Mouse (Mus musculus): Measurements from ENCODE around the gene Gcnt3.
A peak's percentile ranks its signal among the peaks of the same experiment; 100 is the strongest.
"Not testable (repeated sequence)": the region's sequence is repeated elsewhere in the genome, so short reads cannot be mapped to it uniquely, and the experiment has no call there.

The Gcnt3 gene

GRCm38 (mm10) chr9:70042935-70043334 lies 5.0 kb upstream of the Gcnt3 start:
- no peak for DNase-seq (ENCODE audit: low read depth)

- DNase-seq (ENCODE audit: low read depth): no peak
Observed at GRCm38 (mm10) chr9:70042137-70042536, 4.2 kb upstream of the Gcnt3 start.

- peak; percentile 27 for DNase-seq (ENCODE audit: low read depth)
Observed at GRCm38 (mm10) chr9:70040570-70040969, 2.7 kb upstream of the Gcnt3 start.

- DNase-seq (ENCODE audit: low read depth): peak; percentile 54
Observed at GRCm38 (mm10) chr9:70039597-70040385, 1.9 kb upstream of the Gcnt3 start.

GRCm38 (mm10) chr9:70036646-70037045 lies 1.2 kb downstream of the Gcnt3 start:
- no peak for DNase-seq (ENCODE audit: low read depth)

GRCm38 (mm10) chr9:70034702-70035101 lies 3.2 kb downstream of the Gcnt3 start:
- DNase-seq (ENCODE audit: low read depth): no peak

GRCm38 (mm10) chr9:70033056-70033455 lies 4.8 kb downstream of the Gcnt3 start:
- no peak for DNase-seq (ENCODE audit: low read depth)

- no peak for DNase-seq (ENCODE audit: low read depth)
Observed at GRCm38 (mm10) chr9:70032167-70032566, 5.7 kb downstream of the Gcnt3 start.

GRCm38 (mm10) chr9:70025365-70026012 lies 12.4 kb downstream of the Gcnt3 start:
- no peak for DNase-seq (ENCODE audit: low read depth)

- no peak for DNase-seq (ENCODE audit: low read depth)
Observed at GRCm38 (mm10) chr9:70024648-70025047, 13.2 kb downstream of the Gcnt3 start.

GRCm38 (mm10) chr9:70023615-70024014 lies 14.3 kb downstream of the Gcnt3 start:
- not testable (repeated sequence) for DNase-seq (ENCODE audit: low read depth)

GRCm38 (mm10) chr9:70022083-70022482 lies 15.8 kb downstream of the Gcnt3 start:
- no peak for DNase-seq (ENCODE audit: low read depth)

- no peak for DNase-seq (ENCODE audit: low read depth)
Observed at GRCm38 (mm10) chr9:70021610-70022009, 16.3 kb downstream of the Gcnt3 start.

- DNase-seq (ENCODE audit: low read depth): peak; percentile 75
Observed at GRCm38 (mm10) chr9:70018879-70019278, 19.0 kb downstream of the Gcnt3 start.

GRCm38 (mm10) chr9:70015632-70016031 lies 22.3 kb downstream of the Gcnt3 start:
- no peak for DNase-seq (ENCODE audit: low read depth)

- peak; percentile 96 for DNase-seq (ENCODE audit: low read depth)
Observed at GRCm38 (mm10) chr9:70012408-70012901, 25.4 kb downstream of the Gcnt3 start, which contains the start of gene Gtf2a2. Gtf2a2 (plus strand) TSS chr9:70012550.

GRCm38 (mm10) chr9:70011537-70012407 lies 26.1 kb downstream of the Gcnt3 start:
- no peak for DNase-seq (ENCODE audit: low read depth)

GRCm38 (mm10) chr9:70010781-70011473 lies 27.0 kb downstream of the Gcnt3 start:
- peak; percentile 18 for DNase-seq (ENCODE audit: low read depth)

GRCm38 (mm10) chr9:70009754-70010304 lies 28.1 kb downstream of the Gcnt3 start:
- no peak for DNase-seq (ENCODE audit: low read depth)

GRCm38 (mm10) chr9:70007506-70008248 lies 30.2 kb downstream of the Gcnt3 start:
- no peak for DNase-seq (ENCODE audit: low read depth)

- no peak for DNase-seq (ENCODE audit: low read depth)
Observed at GRCm38 (mm10) chr9:70006984-70007383, 30.9 kb downstream of the Gcnt3 start.

Measured in induced T-regulatory cell, adult 2 months (primary cell).